Mouse (Mus musculus) left cerebral cortex, adult 8-10 months (tissue): ENCODE results near the gene Gfra1. TPM values are rescaled to one million over a fixed set of nuclear protein-coding genes. Genes with fewer than 3 reads are reported as not detected.

ENCODE experiments used
- DNase-seq, 2 experiments: peaks; one replicate each; pipeline ENCODE4 v3.0.0; 2022; ENCODE audit warnings: low spot score in 2 of 2
- total RNA-seq, 4 experiments: library from RNA; stranded (reverse); gene quantifications; 2 replicates each; pipeline ENCODE4 v1.2.4; 2022

The Gfra1 gene
- total RNA-seq, 4 experiments from 2014 or later: 37.6 to 49.5 (median 40.8) TPM

DNA sequence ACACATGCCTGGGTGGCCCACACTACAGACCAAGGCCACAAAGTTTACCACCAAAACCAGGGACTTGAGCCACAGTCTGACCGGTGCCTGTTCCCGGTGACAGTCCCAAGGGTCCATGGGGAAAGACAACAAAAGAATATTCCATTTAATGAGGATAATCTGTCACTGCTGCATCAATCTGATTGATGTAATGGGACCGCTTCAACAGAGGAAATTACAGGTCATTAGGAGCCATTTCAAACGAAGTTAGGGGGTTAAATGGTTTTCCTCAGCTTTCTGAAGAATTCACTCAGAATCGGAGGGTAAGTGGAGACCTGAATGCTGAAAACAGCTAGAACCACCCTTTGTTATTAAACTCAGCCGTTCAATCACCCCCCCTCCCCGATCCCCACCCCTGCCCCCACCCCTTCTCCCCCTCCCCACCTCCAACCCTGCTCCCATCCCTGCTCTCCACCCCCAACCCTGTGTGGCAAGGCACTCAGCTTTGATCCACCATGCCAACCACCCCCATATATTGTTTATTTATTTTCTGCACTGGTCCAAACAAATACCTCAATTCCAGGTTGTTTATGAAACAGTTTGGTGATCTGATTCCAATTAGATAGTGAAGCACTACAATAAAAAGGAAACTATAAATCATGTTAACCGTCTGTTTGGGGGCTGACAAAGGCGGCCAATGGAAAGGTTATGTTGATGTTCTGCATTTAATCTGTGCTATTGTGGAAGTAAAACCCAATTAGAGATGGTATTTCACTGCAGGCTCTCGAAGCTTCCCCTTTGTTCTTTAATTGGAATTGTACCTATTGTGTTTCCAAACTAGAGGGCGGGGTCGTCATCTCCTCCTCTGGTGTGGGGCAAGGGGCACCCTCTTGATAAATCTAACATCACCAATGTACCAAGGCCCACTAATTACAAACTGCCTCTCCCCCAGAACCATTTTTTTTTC is 119.9 kb downstream of the Gfra1 start:
- DNase-seq: no peak

DNA sequence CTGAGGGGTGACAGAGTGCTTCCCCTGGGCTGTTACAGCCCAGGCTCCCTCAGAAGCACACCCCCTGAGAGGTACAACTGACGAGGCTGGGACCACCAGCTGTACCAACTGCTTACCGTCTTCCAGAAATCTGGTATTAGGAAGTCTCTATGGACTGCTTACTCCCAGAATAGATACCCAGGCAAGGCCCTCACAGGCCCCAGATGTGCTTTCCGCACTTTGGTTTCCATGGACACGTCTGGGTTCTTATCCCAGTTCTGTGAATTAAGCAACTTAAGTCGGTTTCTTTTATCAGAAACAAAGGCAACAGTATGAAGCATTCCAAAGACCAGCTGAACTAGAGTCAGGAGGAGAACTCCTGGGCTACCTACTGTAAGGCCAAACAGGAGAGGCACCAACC is 126.4 kb downstream of the Gfra1 start:
- no peak for DNase-seq

DNA sequence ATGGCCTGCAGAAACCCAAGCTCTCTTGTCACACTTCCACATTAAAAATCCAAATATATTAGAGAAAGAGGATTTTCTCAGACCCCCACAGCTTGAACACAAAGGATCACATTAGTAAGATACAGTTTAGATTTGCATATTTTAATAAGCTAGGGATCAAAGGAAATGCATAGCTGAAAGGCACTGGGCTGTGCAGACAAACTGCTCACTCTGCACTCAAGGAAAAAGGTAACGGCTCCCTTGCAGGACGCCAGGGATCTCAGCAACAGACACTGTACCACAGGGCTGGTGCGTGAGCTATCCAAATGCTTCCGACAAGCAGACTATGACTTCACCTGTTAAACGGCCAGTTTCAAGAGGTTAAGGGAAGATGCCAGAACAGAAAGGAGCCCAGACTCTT is 127.7 kb downstream of the Gfra1 start:
- DNase-seq: no peak

DNA sequence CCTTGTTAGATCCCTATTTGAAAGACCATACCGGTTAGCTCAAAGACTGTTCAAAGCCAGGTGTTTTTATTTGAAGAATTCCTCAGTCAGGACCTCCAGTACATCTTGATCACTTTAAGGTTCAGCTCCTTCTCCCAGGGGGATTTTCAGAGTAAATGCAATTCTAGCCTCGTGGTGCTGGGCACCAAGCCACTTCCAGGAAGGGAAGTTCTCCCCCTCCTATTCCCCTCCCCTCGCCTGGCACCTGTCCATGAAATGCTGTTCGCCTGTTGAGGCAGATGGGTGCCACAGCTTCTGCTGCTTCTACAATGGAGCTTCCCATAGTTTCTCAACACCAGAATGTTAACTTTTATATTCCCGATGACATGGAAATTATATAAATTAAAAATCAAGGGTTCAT is 139.2 kb downstream of the Gfra1 start:
- no peak for DNase-seq

DNA sequence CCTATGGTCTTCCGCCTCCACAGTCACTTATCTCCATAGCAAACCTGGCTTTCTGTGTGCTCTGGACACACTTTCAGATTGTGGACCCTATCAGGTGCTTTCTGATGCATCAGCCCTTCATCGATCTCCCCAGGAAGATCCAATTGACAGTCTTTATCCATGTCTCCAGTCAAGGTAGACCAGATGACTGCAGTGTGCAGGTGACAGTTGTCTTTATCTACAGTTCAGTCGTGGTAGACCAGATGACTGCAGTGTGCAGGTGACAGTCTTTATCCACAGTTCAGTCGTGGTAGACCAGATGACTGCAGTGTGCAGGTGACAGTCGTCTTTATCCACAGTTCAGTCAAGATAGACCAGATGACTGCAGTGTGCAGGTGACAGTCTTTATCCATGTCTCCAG is 140.0 kb downstream of the Gfra1 start:
- DNase-seq: no peak

DNA sequence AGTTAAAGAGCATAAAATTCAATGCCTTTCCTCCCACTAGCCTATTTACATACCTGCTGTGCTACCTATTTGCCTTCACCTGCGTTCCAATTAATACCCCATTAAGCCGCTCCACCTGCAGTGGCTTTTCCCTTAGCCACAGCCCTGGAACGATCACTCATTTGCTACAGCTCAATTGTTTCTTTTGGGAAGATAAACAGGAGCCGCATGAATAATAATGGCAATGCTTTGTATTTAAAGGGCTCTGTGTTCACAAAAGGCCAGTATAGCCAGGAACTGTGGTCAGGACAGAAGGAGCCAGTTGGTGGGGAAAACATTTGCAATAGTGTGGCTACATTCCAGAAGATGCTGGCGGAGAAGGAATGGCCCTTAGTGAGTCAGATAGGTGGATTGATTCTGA is 141.1 kb downstream of the Gfra1 start:
- DNase-seq: no peak

DNA sequence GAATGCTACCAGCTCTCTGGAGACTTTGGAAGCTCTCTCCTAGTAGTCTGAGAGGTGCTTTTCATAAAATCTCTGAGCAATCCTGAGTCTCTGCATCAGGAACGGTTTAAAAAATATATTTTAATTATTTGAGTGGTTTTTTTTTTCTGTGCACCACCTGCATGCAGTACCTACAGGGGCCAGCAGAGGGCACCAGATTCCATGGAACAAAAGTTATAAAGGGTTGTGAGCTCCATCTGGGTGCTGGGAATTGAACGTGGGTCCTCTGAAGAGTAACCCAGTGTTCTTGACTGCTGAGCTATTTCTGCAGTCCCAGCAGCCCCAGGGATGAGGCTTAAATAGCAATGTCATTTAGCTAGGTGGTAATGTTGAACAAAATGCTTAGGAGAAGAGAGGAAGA is 141.9 kb downstream of the Gfra1 start:
- DNase-seq: no peak

DNA sequence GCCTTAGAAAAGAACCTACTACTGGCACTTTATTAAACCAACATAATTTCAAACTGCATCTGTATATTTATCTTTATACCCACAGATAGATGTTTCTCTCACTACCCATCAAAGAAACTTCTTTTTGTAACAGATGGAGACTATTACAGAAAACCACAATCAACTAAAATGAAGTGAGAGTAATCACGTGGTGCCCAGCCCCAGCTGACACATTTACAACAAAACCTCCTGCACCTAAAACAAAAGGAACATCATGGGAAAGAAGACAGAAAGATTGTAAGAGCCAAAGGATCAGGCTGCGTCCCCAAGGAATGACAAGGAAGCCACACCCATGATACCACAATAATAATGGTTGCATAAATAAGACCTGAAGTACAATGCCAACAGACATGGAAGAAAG is 143.2 kb downstream of the Gfra1 start:
- no peak for DNase-seq

DNA sequence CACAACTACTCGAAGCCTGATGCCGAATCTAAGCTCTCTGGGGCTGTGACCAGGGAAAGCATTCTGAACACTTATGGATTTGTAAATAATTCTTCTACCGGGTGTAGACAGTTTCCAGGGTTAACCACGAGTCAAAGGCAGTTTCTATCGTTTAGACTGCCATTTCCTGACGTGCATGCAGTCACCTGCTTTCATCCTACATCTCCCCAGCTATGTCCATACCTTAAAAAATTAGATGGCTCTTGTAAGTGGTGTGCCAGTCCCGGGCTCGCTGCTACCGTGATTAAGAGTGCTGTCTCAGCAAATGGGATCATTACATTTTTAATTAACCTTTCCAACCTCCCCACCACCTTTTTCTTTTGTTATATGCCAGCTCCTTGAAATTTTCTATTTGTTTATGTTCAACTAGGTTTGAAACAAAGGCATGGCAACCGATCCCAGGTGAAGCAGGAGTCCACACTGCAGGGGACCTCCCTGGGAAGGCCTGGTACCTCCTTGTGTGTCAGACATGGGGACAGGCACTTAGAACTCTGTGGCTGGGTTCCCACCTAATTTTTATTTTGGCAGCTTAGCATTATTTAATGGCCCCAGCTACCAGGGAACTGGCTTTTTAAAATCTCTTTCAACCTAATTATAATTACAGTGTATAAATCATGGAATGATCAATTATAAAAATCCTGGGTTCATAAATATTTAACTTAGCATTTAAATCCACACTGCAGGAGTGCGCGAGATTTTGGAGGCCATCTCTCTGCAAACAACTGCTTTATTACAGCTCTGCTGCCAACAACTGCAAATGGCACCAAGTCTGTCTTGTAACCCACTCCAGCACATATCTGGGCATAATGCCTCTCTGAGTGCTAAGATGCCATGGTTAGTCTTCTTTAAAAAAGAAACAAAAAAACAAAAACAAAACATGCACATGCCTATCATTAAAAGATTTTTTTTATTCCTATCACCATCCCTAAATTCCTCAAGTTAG is 145.1 kb downstream of the Gfra1 start:
- DNase-seq: no peak

DNA sequence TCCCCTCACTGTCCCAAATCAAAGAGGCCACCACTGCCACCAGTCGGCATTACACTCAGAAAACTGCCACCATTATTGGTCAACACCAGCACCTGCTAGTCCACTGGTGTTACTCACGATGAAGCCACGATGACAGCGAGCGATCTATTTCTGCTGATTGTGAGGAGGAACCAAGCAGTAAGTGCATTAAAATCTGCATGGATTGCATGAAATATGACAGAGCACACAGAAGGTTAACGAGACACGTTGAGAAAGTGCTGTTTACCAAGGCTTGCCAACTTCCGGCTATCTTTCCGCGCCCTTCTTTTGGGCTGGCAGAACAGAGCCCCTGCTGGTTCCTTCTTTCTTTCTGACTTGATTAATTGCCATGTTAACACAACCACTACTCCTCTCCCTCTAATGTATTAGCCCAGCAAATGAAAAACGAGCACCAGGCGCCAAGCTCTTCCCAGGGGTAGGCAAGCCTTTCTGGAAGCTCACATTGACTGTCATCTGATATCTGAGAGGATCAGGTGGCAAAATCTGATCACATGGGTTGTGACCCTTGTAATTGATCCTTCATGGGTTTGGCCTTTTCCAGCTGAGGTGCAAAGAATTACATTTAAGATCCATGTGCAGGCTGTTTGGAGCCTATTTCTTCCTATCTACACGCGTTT is 146.0 kb downstream of the Gfra1 start:
- DNase-seq: no peak

DNA sequence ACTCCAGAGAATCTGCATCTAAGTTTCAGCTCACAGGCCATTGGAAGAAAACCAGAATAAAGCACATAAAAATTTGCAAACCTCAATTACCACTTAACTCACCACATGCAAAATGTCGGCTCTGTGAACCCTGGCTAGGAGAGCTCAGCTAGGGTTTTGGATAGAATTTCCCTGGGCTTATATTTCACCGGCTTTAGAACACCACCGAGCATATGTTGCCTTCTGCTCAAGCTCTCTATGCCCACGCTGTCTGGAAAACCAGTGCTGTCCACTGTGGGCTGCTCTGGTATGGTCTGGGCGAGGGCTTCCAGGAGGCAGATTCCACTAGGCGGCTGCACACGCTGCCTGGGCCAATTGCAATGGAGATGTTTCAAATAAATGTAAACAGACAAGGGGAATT is 154.6 kb downstream of the Gfra1 start:
- no peak for DNase-seq

DNA sequence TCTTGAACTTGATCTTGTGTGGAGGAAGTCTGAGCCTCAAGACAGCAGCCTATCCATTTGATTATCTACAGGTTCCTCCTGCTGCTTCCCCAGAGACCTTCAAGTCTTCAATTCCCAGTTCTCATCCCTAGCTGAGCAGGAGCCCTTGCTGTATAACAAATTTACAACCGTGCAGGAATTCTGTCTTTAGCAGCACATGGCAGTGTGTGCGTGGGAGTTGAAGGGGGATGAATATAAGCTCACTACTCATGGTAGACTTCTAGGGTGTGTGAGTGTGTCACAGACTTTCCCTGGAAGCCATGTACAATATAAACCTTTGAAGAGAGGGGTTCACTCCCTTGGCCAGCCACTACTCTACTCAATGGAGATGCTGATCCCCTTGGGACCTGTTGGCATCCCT is 157.8 kb downstream of the Gfra1 start:
- no peak for DNase-seq

DNA sequence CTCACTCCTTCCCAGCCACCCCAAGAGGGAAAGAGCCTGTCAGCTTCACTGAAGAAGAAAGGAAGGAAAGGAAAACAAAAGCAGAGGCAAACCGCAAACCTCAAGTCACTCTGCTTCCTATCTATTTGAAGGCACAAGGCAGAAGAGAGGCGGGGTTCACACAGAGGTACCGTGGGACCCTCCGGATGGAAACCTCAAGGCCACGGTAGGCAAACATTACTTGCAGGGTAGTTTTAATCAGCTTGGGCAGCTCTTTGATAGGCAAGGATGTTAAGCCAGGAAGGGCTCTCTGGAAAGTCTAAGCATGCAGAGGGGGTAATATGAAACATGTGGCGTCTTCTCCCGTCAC is 158.9 kb downstream of the Gfra1 start:
- no peak for DNase-seq

DNA sequence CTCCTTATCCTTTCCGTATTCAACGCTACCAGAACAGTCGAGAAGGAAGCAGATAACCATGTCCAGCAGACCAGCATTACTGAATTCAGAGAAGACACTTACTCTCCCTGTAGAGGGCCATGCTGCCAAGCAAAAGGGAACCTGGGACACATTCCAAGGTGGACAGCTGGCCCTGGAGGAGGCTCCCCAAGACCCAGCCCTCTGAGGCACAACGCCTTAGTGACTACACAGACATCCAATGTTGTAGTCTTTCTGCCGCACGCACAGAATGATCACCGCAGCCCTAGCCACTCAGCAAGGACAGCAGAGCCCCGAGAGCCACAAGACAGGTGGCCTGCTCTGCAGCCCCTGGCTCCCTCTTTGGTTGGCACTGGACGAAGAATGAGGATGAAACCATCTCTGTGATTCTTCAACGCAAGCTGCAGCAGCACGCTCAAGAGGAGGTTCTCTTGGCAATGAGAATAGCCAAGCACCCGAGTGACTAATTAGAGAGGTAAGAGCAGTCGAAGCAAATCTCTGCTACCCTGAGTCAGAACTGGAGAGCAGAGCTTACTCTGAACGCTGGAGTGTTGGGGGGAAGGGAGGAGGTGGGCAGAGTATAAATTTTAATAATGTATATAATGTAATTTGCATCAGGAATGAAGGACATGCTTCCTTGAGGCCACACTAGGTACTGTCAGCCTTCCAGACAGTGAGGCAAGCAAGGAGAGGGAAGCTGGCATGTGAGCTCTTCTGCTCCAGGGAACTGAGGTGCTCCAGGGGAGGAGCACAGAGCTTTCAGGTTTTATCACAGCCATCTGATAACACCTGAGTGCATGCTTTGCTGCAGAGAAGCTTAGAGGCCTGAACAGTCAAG is 159.5 kb downstream of the Gfra1 start:
- peak; percentile 4 to 41 for DNase-seq

DNA sequence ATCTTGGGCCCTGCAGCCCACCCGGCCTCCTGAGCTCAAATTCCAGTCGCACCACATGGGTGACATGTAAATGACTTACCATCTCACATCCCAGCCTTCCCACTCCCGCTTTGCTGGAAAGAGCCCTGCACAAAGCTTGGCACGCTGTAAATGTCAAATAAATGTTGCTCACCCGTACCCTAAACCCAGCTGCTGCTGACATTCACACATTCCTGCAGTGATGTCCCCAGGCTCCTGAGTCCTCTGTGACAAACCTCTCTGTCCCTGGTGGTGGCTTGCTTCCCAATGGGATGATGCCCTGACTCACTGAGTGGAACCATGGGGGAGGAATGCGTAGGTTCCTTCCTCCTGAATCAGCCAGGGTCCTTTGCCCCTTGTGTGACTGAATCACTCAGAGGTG is 167.6 kb downstream of the Gfra1 start:
- peak in 1 of 2 experiments; percentile 10 for DNase-seq

DNA sequence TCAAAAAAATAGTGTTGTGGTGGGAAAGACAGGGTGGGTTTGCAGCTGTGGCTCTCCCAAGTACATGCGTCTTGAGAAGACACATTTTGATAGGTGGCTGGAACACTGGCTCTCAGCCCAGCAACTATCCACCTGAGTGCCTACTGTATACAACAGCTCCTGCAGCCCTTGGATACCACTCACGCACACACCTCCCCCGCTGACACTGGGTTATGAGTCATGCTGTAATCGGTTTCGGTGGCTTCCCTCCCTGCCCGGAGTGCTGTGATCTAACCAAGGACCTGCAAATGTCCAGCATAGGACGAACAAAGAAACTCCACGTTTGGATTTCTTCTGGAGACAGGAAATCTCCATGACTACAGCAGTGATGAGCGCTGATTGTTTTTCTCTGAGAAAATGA is 180.4 kb downstream of the Gfra1 start:
- DNase-seq: no peak

DNA sequence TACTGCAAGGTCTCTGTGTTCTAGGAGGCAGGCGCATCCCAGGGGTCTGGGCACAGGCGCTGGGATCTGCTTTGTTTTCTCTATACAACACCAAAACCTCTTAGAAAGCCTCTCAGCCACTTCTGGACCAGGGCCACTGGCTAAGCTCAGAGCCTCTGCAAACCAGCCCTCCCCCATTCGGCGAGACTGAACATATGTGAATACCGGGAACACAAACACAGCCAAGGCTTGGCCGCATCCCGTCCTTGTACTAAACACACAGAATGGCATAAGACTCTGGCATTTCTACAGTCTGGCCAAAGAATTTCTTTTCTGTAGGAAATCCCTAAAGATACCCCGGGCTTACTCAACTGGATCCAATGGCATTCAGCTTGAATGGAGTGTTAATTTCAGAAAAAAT is 183.9 kb downstream of the Gfra1 start:
- no peak for DNase-seq

DNA sequence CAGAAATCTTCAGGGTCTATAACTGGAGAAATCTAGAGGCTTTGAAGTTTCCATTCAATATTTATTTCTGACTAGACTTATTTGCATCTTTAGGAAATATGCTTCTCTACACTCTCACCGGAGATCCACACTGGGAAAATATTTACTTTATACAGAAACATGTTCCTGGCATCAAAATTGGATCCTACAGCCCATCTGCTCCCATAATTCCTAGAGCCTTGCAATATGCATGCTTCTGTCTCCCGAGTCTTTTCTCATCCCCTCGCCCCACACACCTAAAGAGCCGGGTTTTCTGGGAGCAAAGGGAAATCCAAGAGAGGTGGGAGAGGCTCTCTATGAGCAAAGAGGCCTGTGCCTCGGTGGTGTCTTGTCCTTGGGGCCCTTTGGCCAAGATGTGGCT is 184.9 kb downstream of the Gfra1 start:
- DNase-seq: no peak

DNA sequence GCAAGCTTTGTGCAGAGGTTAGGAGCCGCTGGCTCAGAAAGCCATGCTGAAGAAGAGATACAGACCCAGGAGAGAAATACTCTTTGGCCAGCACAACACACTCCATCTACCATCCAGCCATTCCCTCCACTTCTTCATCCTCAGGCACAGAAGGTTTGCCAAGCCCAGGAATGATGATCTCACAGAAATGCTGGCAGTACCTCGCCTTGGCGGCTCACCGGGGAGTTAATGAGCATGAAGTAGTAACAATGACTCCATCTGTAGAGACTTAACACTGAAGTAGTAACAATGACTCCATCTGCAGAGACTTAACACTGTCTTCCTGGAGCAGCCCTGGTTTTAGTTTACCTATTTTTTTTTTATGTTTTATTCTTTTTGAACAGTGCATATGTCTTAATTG is 187.2 kb downstream of the Gfra1 start:
- no peak for DNase-seq

DNA sequence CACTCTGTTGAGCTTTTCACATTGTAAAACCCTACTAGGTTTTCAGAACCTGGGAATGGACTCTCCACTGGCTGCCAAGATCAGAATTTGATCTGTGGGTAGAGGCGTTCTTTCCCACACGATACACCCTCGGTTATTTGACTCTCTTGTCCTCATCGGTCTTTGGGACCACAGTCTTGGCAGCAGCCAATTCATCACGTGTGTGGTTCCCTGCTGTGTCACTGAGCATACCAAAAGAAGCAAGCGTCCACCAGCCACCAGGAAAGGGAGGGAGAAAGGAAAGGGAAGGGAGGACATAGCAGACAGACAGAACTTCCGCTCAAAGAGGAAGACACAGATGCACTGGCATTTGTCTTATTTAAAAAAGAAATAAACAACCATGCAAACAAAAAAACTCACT is 189.1 kb downstream of the Gfra1 start:
- DNase-seq: no peak

DNA sequence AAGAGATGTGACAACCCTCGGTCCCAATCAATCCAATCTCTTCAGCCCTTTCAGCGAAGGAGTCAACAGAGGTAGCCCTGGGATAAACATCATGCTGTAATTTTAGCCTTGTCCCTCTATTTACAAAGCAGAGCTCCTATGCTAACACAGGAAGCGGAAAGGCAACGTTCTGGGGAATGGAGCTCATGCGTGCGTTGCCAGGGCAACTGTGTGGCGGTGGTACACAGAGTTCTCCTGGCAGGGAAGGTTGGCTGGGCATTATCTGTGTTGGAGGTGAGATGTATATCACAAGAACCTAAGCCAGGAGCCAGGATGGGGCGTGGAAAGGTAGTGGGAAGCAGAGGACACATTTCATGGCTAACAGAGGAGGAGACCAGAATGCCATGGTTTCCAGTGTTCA is 194.8 kb downstream of the Gfra1 start:
- no peak for DNase-seq
